Mouse (Mus musculus): Measurements from ENCODE around the gene Fsip1. TPM values are rescaled to one million over a fixed set of nuclear protein-coding genes. Genes with fewer than 3 reads are reported as not detected.

The Fsip1 gene
- polyA plus RNA-seq, 1 experiment: 0.58 TPM

DNA sequence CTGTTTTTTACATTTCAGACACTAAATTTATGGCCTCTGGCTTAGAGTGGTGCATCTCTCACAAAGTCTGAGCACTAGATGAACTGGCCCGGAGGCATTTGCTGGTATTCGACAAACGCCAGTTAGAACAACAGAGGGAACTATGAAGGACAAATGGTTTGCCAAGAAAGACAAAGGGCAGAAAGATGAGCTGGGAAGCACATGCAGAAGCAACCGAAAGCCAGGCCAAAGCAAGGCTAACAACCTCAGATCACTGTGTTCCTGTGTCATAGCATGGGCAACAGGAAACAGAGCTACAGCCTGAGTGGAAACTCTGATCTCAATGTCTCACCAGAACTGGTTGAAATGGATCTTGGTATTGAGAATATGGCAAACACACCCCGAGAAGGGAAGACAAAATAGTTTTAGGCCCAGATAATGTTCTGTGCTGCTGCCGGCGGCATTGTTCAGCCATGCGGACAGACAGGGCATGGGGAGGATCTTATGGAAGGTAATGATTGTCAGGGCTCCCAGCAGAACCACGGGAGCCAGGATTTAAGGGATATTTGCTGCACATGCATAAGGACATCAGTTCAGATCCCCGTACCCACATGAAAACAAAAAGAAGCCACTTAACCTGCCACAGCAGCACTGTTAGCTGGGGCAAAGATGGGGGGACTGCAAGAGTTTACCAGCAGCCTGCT is 169.6 kb downstream of the Fsip1 start:
- H3K27ac ChIP-seq (ENCODE audit: insufficient read depth, low read depth, low read length): no peak overlapping the region
- no peak overlapping the region for H3K4me3 ChIP-seq (ENCODE audit: insufficient read depth, low read length)
- no peak for TF ChIP-seq POLR2A (IDR thresholded peaks at IDR 0.05; ENCODE audit: borderline replicate concordance, low read depth, low read length)
- H3K4me1 ChIP-seq (ENCODE audit: control insufficient read depth, insufficient read depth, low read length): no peaks in the 10 kb centered on the region

DNA sequence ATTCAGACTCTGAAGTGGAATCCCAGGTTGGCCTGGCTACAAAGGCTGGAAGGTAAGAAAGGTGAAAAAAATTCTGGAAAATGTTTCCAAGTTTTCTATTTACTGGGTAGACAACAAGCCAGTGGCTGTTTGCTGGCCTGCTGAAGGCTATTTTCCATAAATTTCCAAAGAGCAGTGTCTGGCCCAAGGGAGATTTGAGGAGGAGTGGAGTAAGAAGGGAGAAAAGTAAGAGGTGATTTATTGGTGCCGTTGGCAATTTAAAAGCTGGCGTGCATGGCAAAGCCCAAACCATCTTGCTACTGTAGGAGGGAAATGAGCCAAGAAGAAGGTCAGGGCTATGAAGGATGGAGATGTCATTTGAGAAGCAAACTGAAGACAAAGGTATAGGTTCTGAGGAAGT is 171.1 kb downstream of the Fsip1 start:
- no peak overlapping the region for H3K4me3 ChIP-seq (ENCODE audit: insufficient read depth, low read length)
- H3K4me1 ChIP-seq (ENCODE audit: control insufficient read depth, insufficient read depth, low read length): no peaks in the 10 kb centered on the region
- H3K27ac ChIP-seq (ENCODE audit: insufficient read depth, low read depth, low read length): no peak overlapping the region
- TF ChIP-seq CTCF (IDR thresholded peaks at IDR 0.05; ENCODE audit: low read depth, low read length): no peak
- no peak for TF ChIP-seq POLR2A (IDR thresholded peaks at IDR 0.05; ENCODE audit: borderline replicate concordance, low read depth, low read length)

DNA sequence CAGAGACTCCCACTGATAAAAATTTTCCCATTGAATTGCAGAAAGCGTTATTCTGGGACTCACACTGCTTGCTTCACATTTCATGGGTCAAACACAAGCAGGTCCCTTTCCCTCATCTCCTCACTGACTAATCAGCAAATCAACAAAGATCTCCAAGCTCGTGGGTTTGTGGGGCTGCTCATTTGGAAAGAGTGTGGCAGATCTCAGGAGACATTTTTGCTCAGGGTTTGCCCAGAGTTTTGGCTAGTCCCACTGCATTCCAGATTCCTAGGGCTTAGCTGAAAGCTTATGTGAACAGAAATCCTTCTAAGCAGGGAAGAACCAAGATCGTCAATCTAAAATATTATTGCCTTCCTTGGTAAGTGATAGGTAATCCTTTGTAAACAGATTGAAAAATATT is 172.1 kb downstream of the Fsip1 start:
- H3K27ac ChIP-seq (ENCODE audit: insufficient read depth, low read depth, low read length): no peak overlapping the region
- H3K4me1 ChIP-seq (ENCODE audit: control insufficient read depth, insufficient read depth, low read length): no peaks in the 10 kb centered on the region
- H3K4me3 ChIP-seq (ENCODE audit: insufficient read depth, low read length): no peak overlapping the region
- TF ChIP-seq CTCF (IDR thresholded peaks at IDR 0.05; ENCODE audit: low read depth, low read length): no peak
- no peak for TF ChIP-seq POLR2A (IDR thresholded peaks at IDR 0.05; ENCODE audit: borderline replicate concordance, low read depth, low read length)

DNA sequence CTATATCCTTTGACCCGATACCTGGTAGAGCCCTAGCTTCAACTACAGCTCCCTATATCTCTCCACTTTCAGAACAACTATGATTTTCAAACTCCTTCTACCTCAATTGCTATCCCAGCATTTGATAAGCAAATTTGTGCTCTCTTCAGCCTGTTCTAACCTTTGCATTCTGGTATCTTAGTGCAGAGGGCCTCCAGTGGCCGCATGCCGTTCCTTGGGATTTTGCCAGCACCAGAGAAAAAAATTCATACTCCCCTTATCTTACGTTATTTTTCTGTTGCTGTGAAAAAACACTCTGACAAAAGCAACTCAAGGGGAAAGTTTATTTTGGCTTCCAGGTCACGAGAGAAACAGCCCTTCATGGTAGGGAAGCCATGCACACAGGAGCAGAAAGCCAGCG is 173.1 kb downstream of the Fsip1 start:
- Histone ChIP-seq H3K27ac (ENCODE audit: insufficient read depth, low read depth, low read length) (no peak overlapping the region), H3K4me1 (ENCODE audit: control insufficient read depth, insufficient read depth, low read length) (no peaks in the 10 kb centered on the region), H3K4me3 (ENCODE audit: insufficient read depth, low read length) (no peak overlapping the region)
- TF ChIP-seq CTCF (IDR thresholded peaks at IDR 0.05; ENCODE audit: low read depth, low read length) (no peak), POLR2A (IDR thresholded peaks at IDR 0.05; ENCODE audit: borderline replicate concordance, low read depth, low read length) (no peak)

DNA sequence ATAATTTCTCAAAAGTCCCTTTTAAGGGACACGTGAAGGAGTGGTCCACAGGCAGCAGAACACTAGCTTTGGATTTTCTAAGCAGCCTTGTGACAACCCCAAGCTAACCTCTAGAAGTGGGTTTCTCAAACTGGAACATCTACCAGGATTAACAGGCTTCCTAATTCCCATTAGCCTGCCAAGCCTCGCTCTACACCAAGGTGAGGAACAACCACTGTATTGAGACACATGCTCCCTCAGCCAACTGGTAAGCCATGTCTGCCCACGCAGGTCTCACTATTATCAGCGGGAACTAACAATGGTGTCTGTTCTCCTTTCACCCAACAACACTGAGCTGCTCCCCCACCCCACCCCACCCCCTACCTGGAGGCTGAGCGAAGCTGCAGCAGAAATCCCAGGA is 175.2 kb downstream of the Fsip1 start:
- TF ChIP-seq CTCF (IDR thresholded peaks at IDR 0.05; ENCODE audit: low read depth, low read length) (no peak), POLR2A (IDR thresholded peaks at IDR 0.05; ENCODE audit: borderline replicate concordance, low read depth, low read length) (no peak)
- Histone ChIP-seq H3K4me1 (ENCODE audit: control insufficient read depth, insufficient read depth, low read length) (no peaks in the 10 kb centered on the region), H3K4me3 (ENCODE audit: insufficient read depth, low read length) (no peak overlapping the region), H3K27ac (ENCODE audit: insufficient read depth, low read depth, low read length) (no peak overlapping the region)

Other genes starting within 250 kb of the Fsip1 start
- gene Thbs1, start 145.1 kb downstream of the Fsip1 start, polyA plus RNA-seq (2012; ENCODE audit: insufficient read depth, insufficient read length, missing spikeins): 116 and 121 TPM in 2 replicates
- 1.8 and 2.4 TPM in 2 replicates for gene Gpr176, start 116.5 kb upstream of the Fsip1 start, polyA plus RNA-seq (2012; ENCODE audit: insufficient read depth, insufficient read length, missing spikeins)
- 10.5 and 12.0 TPM in 2 replicates for gene Eif2ak4, start 131.7 kb upstream of the Fsip1 start, polyA plus RNA-seq (2012; ENCODE audit: insufficient read depth, insufficient read length, missing spikeins)
- 252 and 297 TPM in 2 replicates for gene Srp14, start 222.7 kb upstream of the Fsip1 start, polyA plus RNA-seq (2012; ENCODE audit: insufficient read depth, insufficient read length, missing spikeins)